Mouse (Mus musculus): ENCODE data around the gene Gm7735. TPM values are rescaled to one million over a fixed set of nuclear protein-coding genes. Genes with fewer than 3 reads are reported as not detected.
"Not testable (repeated sequence)": the region's sequence is repeated elsewhere in the genome, so short reads cannot be mapped to it uniquely, and the experiment has no call there.

Gm7735 gene
- total RNA-seq (2018; cell fraction: chromatin; rRNA removed): not detected
- total RNA-seq (2018; cell fraction: cytosol; rRNA removed): not detected
- total RNA-seq (2018; cell fraction: nucleus; rRNA removed): not detected
- polyA plus RNA-seq (2018): not detected in 3 replicates

DNA sequence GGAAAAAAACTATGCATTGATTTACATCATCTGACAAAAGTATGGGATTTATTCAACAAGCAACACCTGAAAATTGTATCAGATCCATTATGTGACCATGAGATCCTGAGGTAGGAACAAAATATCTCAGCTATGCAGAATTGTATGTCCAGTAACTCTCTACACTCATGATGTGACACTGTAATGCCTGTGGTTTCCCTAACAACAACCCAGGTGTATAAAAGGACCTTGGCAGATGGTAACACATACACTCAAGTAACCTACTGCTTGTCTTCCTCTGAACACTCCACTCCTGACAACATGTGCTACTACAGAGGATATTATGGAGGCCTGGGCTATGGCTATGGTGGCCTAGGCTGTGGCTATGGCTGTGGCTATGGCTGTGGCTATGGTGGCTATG lies at the start of gene Gm7735:
TSS of gene Gm7735 (plus strand) at position 301 of the 400 bp plus-strand sequence.
- not testable (repeated sequence) for H3K27ac ChIP-seq; H3K4me3 ChIP-seq (ENCODE audit: inconsistent target); H3K79me2 ChIP-seq (ENCODE audit: inconsistent target); H3K36me3 ChIP-seq (ENCODE audit: inconsistent target)

DNA sequence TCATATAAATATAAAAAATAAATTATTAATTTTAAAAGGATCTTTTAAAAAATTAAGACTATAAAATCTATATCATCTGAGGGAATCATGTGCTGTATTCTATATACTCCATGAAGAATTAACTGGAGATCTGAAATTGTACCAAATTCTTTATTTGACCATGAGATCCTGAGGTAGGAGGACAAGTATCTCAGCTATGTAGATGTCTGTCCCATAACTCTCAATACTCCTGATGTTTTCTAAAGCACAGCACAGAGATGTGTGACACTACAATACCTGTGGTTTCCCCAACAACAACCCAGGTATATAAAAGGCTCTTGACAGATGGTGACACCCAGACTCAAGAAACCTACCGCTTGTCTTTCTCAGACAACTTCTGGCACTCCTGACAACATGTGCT lies 28.7 kb upstream of the Gm7735 start, which contains the start of gene Gm6358:
TSS of gene Gm6358 (plus strand) at position 301 of the 400 bp plus-strand sequence.
- WGBS (ENCODE audit: missing documents): 100% methylated on average over 1 of the region's 1 CpGs
- H3K36me3 ChIP-seq (ENCODE audit: inconsistent target): no peaks in the 10 kb centered on the region
- no peaks in the 10 kb centered on the region for H3K79me2 ChIP-seq (ENCODE audit: inconsistent target)
- no peak within 1 kb of the TSS for H3K4me3 ChIP-seq (ENCODE audit: inconsistent target)
- no peak within 1 kb of the TSS for H3K27ac ChIP-seq

DNA sequence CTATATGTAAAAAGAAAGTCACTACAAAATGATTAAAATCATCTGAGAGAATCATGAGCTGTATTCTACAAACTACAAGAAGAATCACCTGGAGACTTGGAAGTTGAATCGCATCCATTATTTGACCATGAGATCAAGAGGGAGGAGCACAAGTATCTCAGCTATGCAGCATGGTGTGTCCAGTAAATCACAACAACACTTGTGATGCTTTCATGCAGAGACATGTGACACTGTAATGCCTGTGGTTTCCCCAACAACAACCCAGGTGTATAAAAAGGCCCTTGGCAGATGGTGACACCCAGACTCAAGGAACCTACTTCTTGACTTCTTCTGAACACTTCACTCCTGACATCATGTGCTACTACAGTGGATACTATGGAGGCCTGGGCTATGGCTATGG lies 18.5 kb upstream of the Gm7735 start, which contains the start of gene Gm10061:
TSS of gene Gm10061 (plus strand) at position 301 of the 400 bp plus-strand sequence.
- WGBS (ENCODE audit: missing documents): 82% methylated on average over 1 of the region's 1 CpGs
- H3K27ac ChIP-seq: no peak within 1 kb of the TSS
- H3K36me3 ChIP-seq (ENCODE audit: inconsistent target): no peaks in the 10 kb centered on the region
- no peaks in the 10 kb centered on the region for H3K79me2 ChIP-seq (ENCODE audit: inconsistent target)
- H3K4me3 ChIP-seq (ENCODE audit: inconsistent target): no peak within 1 kb of the TSS

DNA sequence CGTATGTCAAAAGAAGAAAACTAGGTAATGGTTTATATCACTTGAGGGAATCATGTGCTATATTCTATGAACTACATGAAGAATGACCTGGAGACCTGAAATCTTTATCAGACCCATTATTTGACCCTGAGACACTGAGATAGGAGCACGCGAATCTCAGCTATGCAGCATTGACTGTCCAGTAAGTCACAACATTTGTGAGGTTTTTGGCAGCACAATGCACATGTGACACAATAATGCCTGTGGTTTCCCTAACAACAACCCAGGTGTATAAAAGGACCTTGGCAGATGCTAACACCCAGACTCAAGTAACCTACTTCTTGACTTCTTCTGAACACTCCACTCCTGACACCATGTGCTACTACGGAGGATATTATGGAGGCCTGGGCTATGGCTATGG lies 11.6 kb upstream of the Gm7735 start, which contains the start of gene Gm9789:
TSS of gene Gm9789 (plus strand) at position 301 of the 400 bp plus-strand sequence.
- no peak within 1 kb of the TSS for H3K27ac ChIP-seq
- no peak within 1 kb of the TSS for H3K4me3 ChIP-seq (ENCODE audit: inconsistent target)
- no peaks in the 10 kb centered on the region for H3K79me2 ChIP-seq (ENCODE audit: inconsistent target)
- WGBS (ENCODE audit: missing documents): 83% methylated on average over 4 of the region's 4 CpGs
- no peaks in the 10 kb centered on the region for H3K36me3 ChIP-seq (ENCODE audit: inconsistent target)

DNA sequence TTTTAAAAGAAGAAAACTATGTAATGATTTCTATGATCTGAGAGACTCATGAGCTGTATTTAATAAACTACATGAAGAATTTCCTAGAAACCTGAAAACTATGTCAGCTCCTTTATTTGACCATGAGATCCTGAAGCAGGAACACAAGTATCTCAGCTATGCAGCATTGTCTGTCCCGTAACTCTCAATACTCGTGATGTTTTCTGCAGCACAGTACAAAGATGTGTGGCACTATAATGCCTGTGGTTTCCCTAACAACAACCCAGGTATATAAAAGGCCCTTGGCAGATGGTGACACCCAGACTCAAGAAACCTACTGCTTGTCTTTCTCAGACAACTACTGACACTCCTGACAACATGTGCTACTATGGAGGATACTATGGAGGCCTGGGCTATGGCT lies 5.1 kb downstream of the Gm7735 start, which contains the start of gene 1110057P08Rik:
TSS of gene 1110057P08Rik (plus strand) at position 301 of the 400 bp plus-strand sequence.
- 72% methylated on average over 2 of the region's 2 CpGs for WGBS (ENCODE audit: missing documents)
- H3K36me3 ChIP-seq (ENCODE audit: inconsistent target): no peaks in the 10 kb centered on the region

DNA sequence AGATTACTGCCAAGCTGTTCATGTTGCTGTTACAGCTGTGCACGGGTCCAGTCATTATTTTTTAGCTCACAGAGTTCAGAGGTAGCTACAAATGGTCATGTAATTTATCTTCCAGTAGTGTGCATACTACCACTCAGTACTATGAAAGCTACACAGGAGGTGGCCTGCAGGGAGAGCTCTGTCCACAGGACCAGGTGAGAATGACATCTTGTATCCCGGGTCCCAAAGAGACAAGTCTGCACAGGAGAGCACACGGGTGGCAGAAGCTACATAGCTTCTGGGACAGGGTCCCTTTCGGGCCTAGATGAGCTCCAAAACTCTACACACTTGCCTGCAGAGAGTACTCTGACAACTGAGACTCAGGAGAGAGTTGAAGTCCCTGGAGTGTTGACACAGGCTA lies 19.3 kb downstream of the Gm7735 start:
- H3K36me3 ChIP-seq (ENCODE audit: inconsistent target): no peaks in the 10 kb centered on the region
- no peak overlapping the region for H3K27ac ChIP-seq
- no peaks in the 10 kb centered on the region for H3K79me2 ChIP-seq (ENCODE audit: inconsistent target)
- no peak overlapping the region for H3K4me3 ChIP-seq (ENCODE audit: inconsistent target)
- 76% methylated on average over 4 of the region's 4 CpGs for WGBS (ENCODE audit: missing documents)

More for the DNA sequence above, 5.1 kb downstream of the Gm7735 start, which contains the start of gene 1110057P08Rik:
- no peak within 1 kb of the TSS for H3K4me3 ChIP-seq (ENCODE audit: inconsistent target)
- no peaks in the 10 kb centered on the region for H3K79me2 ChIP-seq (ENCODE audit: inconsistent target)
- no peak within 1 kb of the TSS for H3K27ac ChIP-seq

DNA sequence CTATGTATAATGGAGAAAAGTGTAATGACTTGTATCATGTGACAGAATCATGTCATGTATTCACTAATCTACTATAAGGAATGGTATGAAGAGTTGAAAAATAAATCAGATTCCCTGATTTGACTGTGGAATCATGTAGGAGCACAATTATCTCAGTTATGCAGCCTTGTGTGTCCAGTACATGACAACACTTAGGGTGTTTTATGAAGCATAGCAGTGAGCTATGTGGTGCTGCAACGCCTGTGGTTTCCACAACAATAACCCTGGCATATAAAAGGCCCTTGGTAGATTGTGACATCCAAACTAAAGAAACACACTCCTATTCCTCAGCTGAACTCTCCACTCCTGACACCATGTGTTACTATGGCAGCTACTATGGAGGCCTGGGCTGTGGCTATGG lies 36.3 kb downstream of the Gm7735 start, which contains the start of gene Krtap20-2:
TSS of gene Krtap20-2 (plus strand) at position 301 of the 400 bp plus-strand sequence.
- WGBS (ENCODE audit: missing documents): 62% methylated on average over 1 of the region's 1 CpGs
- no peaks in the 10 kb centered on the region for H3K36me3 ChIP-seq (ENCODE audit: inconsistent target)
- H3K79me2 ChIP-seq (ENCODE audit: inconsistent target): no peaks in the 10 kb centered on the region
- no peak within 1 kb of the TSS for H3K4me3 ChIP-seq (ENCODE audit: inconsistent target)
- no peak within 1 kb of the TSS for H3K27ac ChIP-seq

Other genes with a start within 250 kb of the Gm7735 start
- not detected in 3 replicates for gene Krtap19-9b, start 237.2 kb upstream of the Gm7735 start, polyA plus RNA-seq (2018)
- gene Krtap16-3, start 206.6 kb upstream of the Gm7735 start, polyA plus RNA-seq (2018): not detected in 3 replicates
- not detected in 3 replicates for gene Krtap22-2, start 158.7 kb upstream of the Gm7735 start, polyA plus RNA-seq (2018)
- gene Gm10229, start 154.2 kb upstream of the Gm7735 start, polyA plus RNA-seq (2018): not detected in 3 replicates
- gene Krtap6-1, start 137.8 kb upstream of the Gm7735 start, polyA plus RNA-seq (2018): not detected in 3 replicates
- not detected in 3 replicates for gene Gm10228, start 128.0 kb upstream of the Gm7735 start, polyA plus RNA-seq (2018)
- not detected in 3 replicates for gene Krtap6-5, start 121.6 kb upstream of the Gm7735 start, polyA plus RNA-seq (2018)
- not detected in 3 replicates for gene 1110025L11Rik, start 105.5 kb upstream of the Gm7735 start, polyA plus RNA-seq (2018)
- gene Krtap6-3, start 85.5 kb upstream of the Gm7735 start, polyA plus RNA-seq (2018): not detected in 3 replicates
- not detected in 3 replicates for gene Gm6358, start 28.6 kb upstream of the Gm7735 start, polyA plus RNA-seq (2018)
- not detected in 3 replicates for gene Gm10061, start 18.4 kb upstream of the Gm7735 start, polyA plus RNA-seq (2018)
- gene Gm9789, start 11.5 kb upstream of the Gm7735 start, polyA plus RNA-seq (2018): not detected in 3 replicates
- gene 1110057P08Rik, start 5.2 kb downstream of the Gm7735 start, polyA plus RNA-seq (2018): not detected in 3 replicates
- gene Krtap20-2, start 36.4 kb downstream of the Gm7735 start, polyA plus RNA-seq (2018): not detected in 3 replicates
- not detected in 3 replicates for gene Krtap21-1, start 234.4 kb downstream of the Gm7735 start, polyA plus RNA-seq (2018)

Data from macrophage (primary cell).